Mouse (Mus musculus): ENCODE results near the gene Slc44a4.
A peak's percentile ranks its signal among the peaks of the same experiment; 100 is the strongest.
"Not testable (repeated sequence)": the region's sequence is repeated elsewhere in the genome, so short reads cannot be mapped to it uniquely, and the experiment has no call there.

The Slc44a4 gene

GRCm38 (mm10) chr17:34958734-34959129 lies 44.5 kb downstream of the Slc44a4 start:
- not testable (repeated sequence) for ATAC-seq (ENCODE audit: insufficient number of reproducible peaks, low FRiP score, low TSS enrichment)

GRCm38 (mm10) chr17:34959130-34959778 lies 45.0 kb downstream of the Slc44a4 start, which contains the start of gene Hspa1b:
Hspa1b (minus strand) TSS chr17:34959238.
- ATAC-seq (ENCODE audit: insufficient number of reproducible peaks, low FRiP score, low TSS enrichment) = peak; percentile 92; the same call in 1 of the 2 replicates

- no peak for ATAC-seq (ENCODE audit: insufficient number of reproducible peaks, low FRiP score, low TSS enrichment)
These were observed 45.7 kb downstream of the Slc44a4 start for GRCm38 (mm10) chr17:34959881-34960515.

- ATAC-seq (ENCODE audit: insufficient number of reproducible peaks, low FRiP score, low TSS enrichment) = no peak
These were observed 46.6 kb downstream of the Slc44a4 start for GRCm38 (mm10) chr17:34960702-34961493.

GRCm38 (mm10) chr17:34962125-34962524 lies 47.9 kb downstream of the Slc44a4 start:
- ATAC-seq (ENCODE audit: insufficient number of reproducible peaks, low FRiP score, low TSS enrichment) = no peak

GRCm38 (mm10) chr17:34962841-34963240 lies 48.6 kb downstream of the Slc44a4 start:
- ATAC-seq (ENCODE audit: insufficient number of reproducible peaks, low FRiP score, low TSS enrichment) = no peak

GRCm38 (mm10) chr17:34964640-34965049 lies 50.4 kb downstream of the Slc44a4 start:
- ATAC-seq (ENCODE audit: insufficient number of reproducible peaks, low FRiP score, low TSS enrichment) = no peak

GRCm38 (mm10) chr17:34965627-34966026 lies 51.4 kb downstream of the Slc44a4 start:
- no peak for ATAC-seq (ENCODE audit: insufficient number of reproducible peaks, low FRiP score, low TSS enrichment)

- ATAC-seq (ENCODE audit: insufficient number of reproducible peaks, low FRiP score, low TSS enrichment) = not testable (repeated sequence)
These were observed 55.6 kb downstream of the Slc44a4 start, which contains the start of gene Gm20481 for GRCm38 (mm10) chr17:34969822-34970221. Gm20481 (plus strand) TSS chr17:34969912.

- ATAC-seq (ENCODE audit: insufficient number of reproducible peaks, low FRiP score, low TSS enrichment) = not testable (repeated sequence)
These were observed 56.6 kb downstream of the Slc44a4 start for GRCm38 (mm10) chr17:34970850-34971249.

GRCm38 (mm10) chr17:34971694-34972068 lies 57.4 kb downstream of the Slc44a4 start:
- ATAC-seq (ENCODE audit: insufficient number of reproducible peaks, low FRiP score, low TSS enrichment) = not testable (repeated sequence)

GRCm38 (mm10) chr17:34972069-34972749 lies 57.9 kb downstream of the Slc44a4 start, which contains the start of the genes Hspa1a and Hspa1l:
Hspa1a (minus strand) TSS chr17:34972156.
Hspa1l (plus strand) TSS chr17:34972703.
- peak; percentile 96 for ATAC-seq (ENCODE audit: insufficient number of reproducible peaks, low FRiP score, low TSS enrichment)

GRCm38 (mm10) chr17:34975581-34976492 lies 61.6 kb downstream of the Slc44a4 start:
- ATAC-seq (ENCODE audit: insufficient number of reproducible peaks, low FRiP score, low TSS enrichment) = no peak

GRCm38 (mm10) chr17:34977000-34977399 lies 62.7 kb downstream of the Slc44a4 start:
- ATAC-seq (ENCODE audit: insufficient number of reproducible peaks, low FRiP score, low TSS enrichment) = no peak

- no peak for ATAC-seq (ENCODE audit: insufficient number of reproducible peaks, low FRiP score, low TSS enrichment)
These were observed 64.0 kb downstream of the Slc44a4 start for GRCm38 (mm10) chr17:34978239-34978638.

- ATAC-seq (ENCODE audit: insufficient number of reproducible peaks, low FRiP score, low TSS enrichment) = no peak
These were observed 65.4 kb downstream of the Slc44a4 start for GRCm38 (mm10) chr17:34979631-34980030.

Measured in cerebellum, adult (tissue).